Mouse (Mus musculus): Measurements from ENCODE around the gene Mrps27. TPM values are rescaled to one million over a fixed set of nuclear protein-coding genes. Genes with fewer than 3 reads are reported as not detected.

Gene Mrps27
- total RNA-seq, 4 experiments from 2014 or later = 23.5 to 32.8 (median 26.8) TPM

Other genes with a start within 250 kb of the Mrps27 start
- gene Zfp366, start 160.0 kb upstream of the Mrps27 start, total RNA-seq (2022) = 1 to 10 TPM; 3.7 to 4.9 (median 3.9) TPM
- gene Ptcd2, start 81 bp upstream of the Mrps27 start, total RNA-seq (2022) = 10 to 100 TPM; 26.4 to 35.2 (median 29.1) TPM
- gene Map1b, start 171.8 kb downstream of the Mrps27 start, total RNA-seq (2022) = 100 to 1,000 TPM; 617 to 716 (median 673) TPM

Measured in layer of hippocampus, adult 8-10 months (tissue).